Mouse (Mus musculus): ENCODE results near the gene Tmigd3. TPM values are rescaled to one million over a fixed set of nuclear protein-coding genes. Genes with fewer than 3 reads are reported as not detected.

Tmigd3 gene
- polyA plus RNA-seq, 1 experiment = 0.52 TPM

DNA sequence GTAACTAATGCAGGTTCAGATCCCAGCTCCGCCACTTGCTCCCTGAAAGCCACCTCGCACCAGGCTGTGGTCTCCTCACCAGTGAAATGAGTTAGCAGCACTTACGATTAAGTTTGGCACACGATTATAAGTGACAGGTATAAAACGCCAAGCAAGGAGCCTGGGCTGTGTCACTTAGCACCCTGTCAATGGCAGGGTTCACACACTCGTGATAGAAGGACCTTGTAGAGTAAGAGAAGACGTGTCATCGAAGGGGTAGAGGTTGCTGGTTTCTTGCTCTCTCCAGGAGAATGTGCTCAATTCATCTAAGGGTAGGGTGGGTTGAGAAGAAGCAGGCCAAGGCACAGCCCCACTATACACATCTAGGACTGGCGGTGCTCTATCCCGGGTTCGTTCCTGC lies 28.2 kb downstream of the Tmigd3 start:
- Histone ChIP-seq H3K4me3 (replicated peaks; ENCODE audit: insufficient read depth, low read depth, low read length) (no peak overlapping the region), H3K27me3 (ENCODE audit: control insufficient read depth, insufficient read depth, low read length) (no peaks in the 10 kb centered on the region), H3K27ac (ENCODE audit: insufficient read depth, low read length) (no peak overlapping the region), H3K4me1 (ENCODE audit: control insufficient read depth, insufficient read depth, low read length) (no peaks in the 10 kb centered on the region)
- 92% methylated on average over 11 of the region's 11 CpGs for WGBS
- no peak for TF ChIP-seq POLR2A (IDR thresholded peaks at IDR 0.05; ENCODE audit: borderline replicate concordance, insufficient read depth, low read length)
- no peak for DNase-seq

DNA sequence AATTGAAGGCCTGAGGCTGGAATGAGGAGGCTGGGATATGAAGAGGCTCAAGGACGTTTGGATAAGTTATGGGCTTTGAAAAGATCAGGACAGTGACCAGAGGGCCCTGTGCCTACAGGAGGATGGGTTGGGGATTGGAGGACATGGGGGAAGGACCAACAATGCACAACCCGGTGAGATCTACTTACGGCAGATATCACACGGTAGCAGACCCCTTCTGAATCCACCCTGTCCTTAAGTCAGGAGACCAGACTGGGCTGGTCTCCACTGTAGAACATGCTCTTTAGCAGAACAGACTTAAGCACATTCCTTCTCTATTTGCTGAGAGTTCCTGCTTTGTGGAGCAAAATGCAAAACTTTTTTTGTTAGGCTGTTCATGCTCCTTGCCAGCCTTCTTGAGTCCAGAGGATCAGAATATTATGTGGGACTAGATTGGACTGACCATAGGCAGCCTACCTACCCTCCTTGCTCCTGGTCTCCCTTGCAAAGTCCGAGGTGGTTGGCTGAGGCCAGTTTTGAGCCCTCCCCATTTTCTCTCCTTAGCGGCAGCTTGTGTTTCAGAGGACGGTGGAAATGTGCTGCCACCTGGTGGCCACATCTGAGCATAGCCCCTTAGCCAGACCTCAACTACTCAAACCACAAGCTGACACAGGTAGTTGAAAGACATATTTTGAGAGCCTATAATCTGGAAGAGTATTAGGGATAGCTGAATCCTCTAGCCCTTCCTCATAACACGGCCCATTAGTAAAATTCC lies 28.9 kb downstream of the Tmigd3 start:
- DNase-seq = peak; percentile 71 to 80
- no peaks in the 10 kb centered on the region for H3K27me3 ChIP-seq (ENCODE audit: control insufficient read depth, insufficient read depth, low read length)
- 45% methylated on average over 8 of the region's 8 CpGs for WGBS

DNA sequence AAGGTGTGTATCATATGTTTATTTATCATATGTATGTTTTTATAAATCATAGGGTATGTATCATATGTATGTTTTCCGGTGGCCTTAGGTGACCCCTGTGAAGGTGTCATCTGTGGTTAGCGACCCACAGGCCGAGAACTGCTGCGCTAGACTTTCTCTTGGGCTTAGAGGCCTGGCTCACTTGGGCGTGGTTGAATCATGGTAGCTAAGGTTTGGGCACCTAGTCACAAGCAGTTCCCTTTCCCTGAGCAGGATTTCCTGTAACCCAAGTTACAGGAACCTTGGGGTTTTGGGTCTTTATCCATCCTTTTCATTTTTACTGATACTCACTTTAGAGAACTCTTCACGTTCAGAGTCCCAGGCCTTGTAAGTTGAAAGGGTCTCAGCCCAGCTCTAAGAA lies 29.6 kb downstream of the Tmigd3 start:
- WGBS = 79% methylated on average over 6 of the region's 6 CpGs
- Histone ChIP-seq H3K27ac (ENCODE audit: insufficient read depth, low read length) (no peak overlapping the region), H3K4me3 (replicated peaks; ENCODE audit: insufficient read depth, low read depth, low read length) (no peak overlapping the region), H3K4me1 (ENCODE audit: control insufficient read depth, insufficient read depth, low read length) (no peaks in the 10 kb centered on the region), H3K27me3 (ENCODE audit: control insufficient read depth, insufficient read depth, low read length) (no peaks in the 10 kb centered on the region)
- no peak for TF ChIP-seq CTCF (IDR thresholded peaks at IDR 0.05; ENCODE audit: borderline replicate concordance, insufficient read depth, low read depth, low read length)
- TF ChIP-seq POLR2A (IDR thresholded peaks at IDR 0.05; ENCODE audit: borderline replicate concordance, insufficient read depth, low read length) = no peak
- DNase-seq = no peak

More for the DNA sequence above, 28.9 kb downstream of the Tmigd3 start:
- H3K27ac ChIP-seq (ENCODE audit: insufficient read depth, low read length) = no peak overlapping the region
- H3K4me3 ChIP-seq (replicated peaks; ENCODE audit: insufficient read depth, low read depth, low read length) = no peak overlapping the region
- TF ChIP-seq POLR2A (IDR thresholded peaks at IDR 0.05; ENCODE audit: borderline replicate concordance, insufficient read depth, low read length) (no peak), CTCF (IDR thresholded peaks at IDR 0.05; ENCODE audit: borderline replicate concordance, insufficient read depth, low read depth, low read length) (peak; percentile 88)
- H3K4me1 ChIP-seq (ENCODE audit: control insufficient read depth, insufficient read depth, low read length) = no peaks in the 10 kb centered on the region

- Histone ChIP-seq H3K4me3 (replicated peaks; ENCODE audit: insufficient read depth, low read depth, low read length) (no peak overlapping the region), H3K4me1 (ENCODE audit: control insufficient read depth, insufficient read depth, low read length) (no peaks in the 10 kb centered on the region), H3K27me3 (ENCODE audit: control insufficient read depth, insufficient read depth, low read length) (no peaks in the 10 kb centered on the region), H3K27ac (ENCODE audit: insufficient read depth, low read length) (no peak overlapping the region)
- DNase-seq = no peak
- 82% methylated on average over 3 of the region's 3 CpGs for WGBS
- TF ChIP-seq POLR2A (IDR thresholded peaks at IDR 0.05; ENCODE audit: borderline replicate concordance, insufficient read depth, low read length) = no peak
- TF ChIP-seq CTCF (IDR thresholded peaks at IDR 0.05; ENCODE audit: borderline replicate concordance, insufficient read depth, low read depth, low read length) = no peak
These were observed 30.0 kb downstream of the Tmigd3 start for GRCm38 (mm10) chr3:105900716-105901115.

DNA sequence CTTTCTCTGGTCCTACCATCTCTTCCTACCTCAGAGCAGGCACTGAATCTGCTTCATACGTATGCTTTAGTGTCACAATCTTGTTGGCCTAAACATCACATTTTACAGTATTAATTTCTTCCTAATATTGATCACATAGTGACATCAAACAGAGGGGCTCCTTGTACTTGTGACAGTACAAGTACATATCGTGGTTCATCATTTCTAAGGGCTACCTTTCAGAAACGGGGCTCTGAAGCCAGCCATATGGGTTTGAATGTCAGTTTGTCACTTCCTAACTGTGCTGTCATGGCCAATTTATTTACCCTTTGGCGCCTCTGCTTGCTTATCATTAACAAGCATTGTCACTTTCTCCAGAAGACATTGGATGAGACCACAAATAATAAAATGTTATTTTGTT lies 30.8 kb downstream of the Tmigd3 start:
- Histone ChIP-seq H3K4me3 (replicated peaks; ENCODE audit: insufficient read depth, low read depth, low read length) (no peak overlapping the region), H3K4me1 (ENCODE audit: control insufficient read depth, insufficient read depth, low read length) (no peaks in the 10 kb centered on the region), H3K27me3 (ENCODE audit: control insufficient read depth, insufficient read depth, low read length) (no peaks in the 10 kb centered on the region), H3K27ac (ENCODE audit: insufficient read depth, low read length) (no peak overlapping the region)
- no peak for TF ChIP-seq POLR2A (IDR thresholded peaks at IDR 0.05; ENCODE audit: borderline replicate concordance, insufficient read depth, low read length)
- TF ChIP-seq CTCF (IDR thresholded peaks at IDR 0.05; ENCODE audit: borderline replicate concordance, insufficient read depth, low read depth, low read length) = no peak
- WGBS = 71% methylated on average over 4 of the region's 4 CpGs
- no peak for DNase-seq

GRCm38 (mm10) chr3:105904213-105904612 lies 33.5 kb downstream of the Tmigd3 start:
- no peaks in the 10 kb centered on the region for H3K4me1 ChIP-seq (ENCODE audit: control insufficient read depth, insufficient read depth, low read length)
- DNase-seq = no peak
- H3K4me3 ChIP-seq (replicated peaks; ENCODE audit: insufficient read depth, low read depth, low read length) = no peak overlapping the region
- TF ChIP-seq CTCF (IDR thresholded peaks at IDR 0.05; ENCODE audit: borderline replicate concordance, insufficient read depth, low read depth, low read length) (no peak), POLR2A (IDR thresholded peaks at IDR 0.05; ENCODE audit: borderline replicate concordance, insufficient read depth, low read length) (no peak)
- no peak overlapping the region for H3K27ac ChIP-seq (ENCODE audit: insufficient read depth, low read length)
- no peaks in the 10 kb centered on the region for H3K27me3 ChIP-seq (ENCODE audit: control insufficient read depth, insufficient read depth, low read length)
- whole genome bisulfite sequencing = 84% methylated on average over 4 of the region's 4 CpGs

- TF ChIP-seq CTCF (IDR thresholded peaks at IDR 0.05; ENCODE audit: borderline replicate concordance, insufficient read depth, low read depth, low read length) = no peak
- no peak for TF ChIP-seq POLR2A (IDR thresholded peaks at IDR 0.05; ENCODE audit: borderline replicate concordance, insufficient read depth, low read length)
- Histone ChIP-seq H3K4me1 (ENCODE audit: control insufficient read depth, insufficient read depth, low read length) (no peaks in the 10 kb centered on the region), H3K4me3 (replicated peaks; ENCODE audit: insufficient read depth, low read depth, low read length) (no peak overlapping the region), H3K27ac (ENCODE audit: insufficient read depth, low read length) (no peak overlapping the region), H3K27me3 (ENCODE audit: control insufficient read depth, insufficient read depth, low read length) (no peaks in the 10 kb centered on the region)
- no peak for DNase-seq
- 91% methylated on average over 9 of the region's 9 CpGs for WGBS
These were observed 34.0 kb downstream of the Tmigd3 start for GRCm38 (mm10) chr3:105904721-105905120.

DNA sequence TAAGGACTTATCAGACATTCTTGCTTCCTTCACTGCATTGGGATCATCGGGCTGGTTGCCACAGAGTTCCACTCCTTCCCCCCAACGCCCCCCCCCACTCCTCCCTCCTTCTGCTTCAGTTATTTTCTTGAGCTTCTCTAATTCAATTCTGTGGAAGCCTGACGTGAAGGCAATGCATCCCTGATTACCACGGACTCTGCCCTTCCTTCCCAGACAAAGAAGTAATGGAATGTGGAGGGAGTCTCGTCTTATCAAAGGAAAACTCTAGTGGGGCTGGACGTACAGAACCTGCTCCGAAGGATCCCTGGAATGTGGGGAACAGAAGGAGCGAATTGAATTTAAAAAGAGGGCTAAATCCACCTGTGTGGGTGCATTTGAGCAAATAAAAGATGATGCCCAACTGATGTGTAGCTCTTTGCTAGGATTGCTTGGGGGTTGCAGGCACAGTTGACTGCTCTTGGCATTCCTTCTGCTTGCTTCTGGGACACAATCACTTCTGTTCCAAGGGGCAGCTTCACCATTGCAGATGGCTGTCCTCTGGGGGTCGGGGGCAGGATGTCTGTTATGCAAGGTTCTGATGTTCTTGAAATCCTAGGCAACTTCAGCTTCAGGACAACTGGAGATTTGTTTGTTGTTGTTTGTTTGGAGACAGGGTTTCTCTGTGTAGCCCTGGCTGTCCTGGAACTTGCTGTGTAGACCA lies 37.4 kb downstream of the Tmigd3 start:
- 29% methylated on average over 9 of the region's 9 CpGs for WGBS
- no peak for DNase-seq
- TF ChIP-seq POLR2A (IDR thresholded peaks at IDR 0.05; ENCODE audit: borderline replicate concordance, insufficient read depth, low read length) (no peak), CTCF (IDR thresholded peaks at IDR 0.05; ENCODE audit: borderline replicate concordance, insufficient read depth, low read depth, low read length) (no peak)

More for the DNA sequence above, 37.4 kb downstream of the Tmigd3 start:
- Histone ChIP-seq H3K27me3 (ENCODE audit: control insufficient read depth, insufficient read depth, low read length) (no peaks in the 10 kb centered on the region), H3K4me3 (replicated peaks; ENCODE audit: insufficient read depth, low read depth, low read length) (no peak overlapping the region), H3K27ac (ENCODE audit: insufficient read depth, low read length) (no peak overlapping the region), H3K4me1 (ENCODE audit: control insufficient read depth, insufficient read depth, low read length) (no peaks in the 10 kb centered on the region)

Data from cerebellum, adult 2 months (tissue).